Mouse (Mus musculus): Measurements from ENCODE around the gene Opa3.
A peak's percentile ranks its signal among the peaks of the same experiment; 100 is the strongest.
"Not testable (repeated sequence)": the region's sequence is repeated elsewhere in the genome, so short reads cannot be mapped to it uniquely, and the experiment has no call there.

The Opa3 gene

DNA sequence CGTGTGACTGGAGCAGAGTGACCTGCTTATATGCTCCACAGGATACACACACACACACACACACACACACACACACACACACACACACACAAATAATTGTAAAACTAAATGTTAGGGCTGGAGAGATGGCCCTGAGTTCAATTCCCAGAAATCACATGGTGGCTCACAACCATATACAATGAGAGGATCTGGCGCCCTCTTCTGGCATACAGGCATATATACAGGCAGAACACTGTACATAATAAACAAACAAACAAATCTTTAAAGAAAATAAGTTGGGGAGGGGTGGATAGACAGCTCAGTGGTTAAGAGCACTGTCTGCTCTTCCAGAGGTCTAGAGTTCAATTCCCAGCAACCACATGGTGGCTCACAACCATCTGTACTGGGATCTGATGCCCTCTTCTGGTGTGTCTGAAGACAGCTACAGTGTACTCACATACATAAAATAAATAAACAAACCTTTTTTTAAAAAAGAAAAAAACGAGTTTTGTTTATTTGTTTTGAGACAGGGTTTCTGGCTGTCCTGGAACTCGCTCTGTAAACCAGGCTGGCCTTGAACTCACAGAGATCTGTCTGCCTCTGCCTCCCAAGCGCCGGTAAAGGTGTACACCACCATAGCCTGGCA, 53.7 kb downstream of the Opa3 start:
- not testable (repeated sequence) for DNase-seq (ENCODE audit: low spot score in 2 of 2)

DNA sequence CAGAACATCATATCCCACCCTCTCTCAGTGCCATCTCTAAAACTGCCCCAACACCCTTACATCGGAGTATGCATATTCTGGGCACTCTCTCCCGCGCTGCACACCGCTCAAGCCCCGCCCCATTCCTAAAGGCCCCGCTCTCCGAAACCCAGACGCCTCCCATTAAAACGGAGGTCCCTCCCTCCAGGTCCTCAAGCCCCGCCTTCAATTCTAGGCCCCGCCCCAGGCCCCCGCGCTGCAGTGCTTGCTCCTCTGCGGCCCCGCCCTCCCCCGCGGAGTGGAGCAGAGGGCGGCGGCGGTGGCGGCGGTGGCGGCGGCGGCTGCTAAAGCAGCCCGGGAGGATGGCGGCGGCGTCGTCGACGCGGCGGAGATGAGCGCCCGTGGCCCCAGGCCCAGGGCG, 54.3 kb downstream of the Opa3 start, which contains the start of gene Rtn2:
Gene Rtn2, plus strand, starts transcription at position 240 of the 400 bp plus-strand sequence.
- peak; percentile 75 to 87 for DNase-seq (ENCODE audit: low spot score in 2 of 2)

DNA sequence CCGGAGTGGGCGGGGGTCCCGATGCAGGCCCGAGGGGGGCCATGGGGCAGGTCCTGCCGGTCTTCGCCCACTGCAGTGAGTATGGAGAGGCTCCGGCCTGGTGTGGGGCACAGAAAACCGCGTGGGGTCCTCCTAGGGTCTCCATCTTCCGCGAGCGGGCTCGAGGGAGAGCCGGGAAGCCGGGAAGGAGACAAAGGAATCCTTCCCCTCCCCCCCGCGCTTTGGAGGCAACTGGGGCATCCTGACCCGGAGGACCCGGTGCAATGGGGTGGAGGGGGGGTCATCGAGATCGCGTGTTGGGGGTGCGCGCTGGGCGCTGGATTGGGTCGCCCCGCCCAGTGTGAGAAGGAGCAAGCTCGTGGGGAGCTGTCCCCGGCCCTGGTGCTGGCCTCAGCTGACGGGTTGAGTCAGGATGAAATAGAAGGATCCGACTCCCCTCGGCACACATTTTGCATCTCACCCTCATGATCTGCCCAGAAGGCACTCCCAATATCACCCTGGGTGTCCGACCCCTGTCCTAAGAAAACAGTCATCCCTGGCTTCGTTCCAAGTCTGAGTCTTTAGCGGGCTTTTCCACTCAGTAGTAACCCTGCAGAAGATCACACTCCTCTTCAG, 54.8 kb downstream of the Opa3 start:
- DNase-seq (ENCODE audit: low spot score in 2 of 2), result peak; percentile 61 to 66

DNA sequence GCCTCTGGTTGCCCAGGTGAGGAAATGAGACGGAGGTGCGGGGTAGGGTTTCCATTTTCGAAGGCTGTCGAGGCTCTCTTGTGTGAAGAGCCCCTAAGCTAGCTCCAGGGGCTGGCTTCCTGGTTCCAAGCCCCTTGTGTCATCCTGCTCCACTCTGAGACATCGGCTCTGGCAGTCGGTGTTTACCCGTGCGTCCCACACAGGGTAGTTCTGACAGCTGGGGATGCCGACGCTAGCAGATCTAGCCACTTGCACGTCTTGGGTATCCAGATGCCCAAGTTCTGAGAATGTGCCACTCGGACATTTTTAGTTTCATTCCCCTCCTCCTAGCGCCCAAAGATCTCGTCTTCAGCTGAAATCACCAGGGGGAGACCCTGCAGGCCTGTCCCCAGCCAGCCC, 55.3 kb downstream of the Opa3 start:
- DNase-seq (ENCODE audit: low spot score in 2 of 2), result peak in 1 of 2 experiments; percentile 33

DNA sequence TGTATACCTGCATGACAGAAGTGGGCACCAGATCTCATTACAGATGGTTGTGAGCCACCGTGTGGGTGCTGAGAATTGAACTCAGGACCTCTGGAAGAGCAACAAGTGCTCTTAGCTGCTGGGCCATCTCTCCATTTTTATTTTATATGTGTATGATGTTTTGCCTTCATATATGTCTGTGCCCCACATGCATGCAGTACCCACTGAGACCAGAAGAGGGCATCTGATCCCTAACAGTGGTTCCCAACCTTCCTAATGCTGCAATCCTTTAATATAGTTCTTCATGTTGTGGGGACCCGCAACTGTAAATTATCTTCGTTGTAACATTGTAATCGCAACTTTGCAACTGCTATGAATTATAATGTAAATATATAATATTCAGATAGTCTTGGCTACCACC, 56.6 kb downstream of the Opa3 start:
- DNase-seq (ENCODE audit: low spot score in 2 of 2), result peak in 1 of 2 experiments; percentile 62

DNA sequence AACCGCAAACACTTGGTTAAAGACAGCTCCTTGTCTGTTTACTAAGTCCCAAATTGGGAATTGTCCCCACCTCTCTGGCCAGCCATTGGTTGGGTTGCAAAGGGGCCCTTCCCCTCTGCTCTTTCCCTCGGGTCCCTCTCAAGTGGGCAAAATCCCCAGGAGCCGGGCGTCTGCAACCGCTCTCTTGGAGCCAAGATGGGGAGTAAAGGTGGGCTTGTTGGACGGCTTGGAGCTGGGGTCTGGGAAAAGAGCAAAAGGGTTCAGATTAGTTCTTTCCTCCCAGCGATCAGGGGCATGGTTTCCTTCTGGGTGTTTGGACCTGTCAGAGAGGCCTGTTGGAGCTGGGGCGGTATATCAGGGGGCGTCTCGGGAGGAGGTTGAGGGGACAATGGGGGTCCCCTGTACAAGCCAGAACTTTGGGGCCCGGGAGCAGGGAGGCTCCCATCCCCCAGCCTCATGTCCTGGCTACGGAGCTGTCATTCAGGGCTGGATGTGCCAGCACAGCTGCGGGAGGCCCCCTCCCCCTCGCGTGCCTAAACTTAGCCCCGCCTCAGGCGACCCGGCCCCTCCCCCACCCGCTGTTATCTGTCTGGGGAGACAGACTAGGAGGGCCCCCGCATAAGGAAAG, 62.9 kb downstream of the Opa3 start:
- DNase-seq (ENCODE audit: low spot score in 2 of 2), result no peak

DNA sequence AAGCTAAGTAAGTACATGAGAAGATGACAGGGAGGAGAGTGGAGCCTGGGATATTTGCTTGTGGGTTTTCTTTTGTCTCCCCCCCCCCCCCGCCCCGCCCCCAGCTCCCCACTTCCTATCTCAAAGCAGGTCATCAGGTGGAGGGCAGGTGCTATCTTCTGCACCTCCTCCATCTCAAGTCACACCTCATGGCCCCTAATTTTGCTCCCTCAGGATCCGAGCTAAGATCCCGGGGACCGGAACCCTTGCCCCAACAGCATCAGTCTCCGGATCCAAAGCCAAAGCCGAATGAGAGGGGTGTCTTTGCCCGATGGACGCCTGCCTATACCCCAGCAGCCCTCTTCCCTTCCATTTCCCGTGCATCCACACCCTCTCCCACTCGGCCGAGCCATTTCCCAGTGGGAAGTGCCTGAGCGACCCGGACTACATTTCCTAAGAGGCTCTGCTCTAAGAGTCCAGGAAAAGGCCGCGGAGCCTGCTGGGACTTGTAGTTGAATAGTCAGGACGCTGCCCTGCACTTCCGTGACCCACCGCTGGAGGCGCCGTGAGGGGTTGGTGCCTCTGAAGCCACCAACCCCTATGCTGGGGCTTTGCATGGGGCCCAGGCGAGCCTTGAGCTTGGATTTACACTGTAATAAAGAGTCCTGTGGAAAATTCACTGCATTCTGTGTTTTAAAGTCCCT, 67.5 kb downstream of the Opa3 start:
- peak; percentile 88 to 92 for DNase-seq (ENCODE audit: low spot score in 2 of 2)

DNA sequence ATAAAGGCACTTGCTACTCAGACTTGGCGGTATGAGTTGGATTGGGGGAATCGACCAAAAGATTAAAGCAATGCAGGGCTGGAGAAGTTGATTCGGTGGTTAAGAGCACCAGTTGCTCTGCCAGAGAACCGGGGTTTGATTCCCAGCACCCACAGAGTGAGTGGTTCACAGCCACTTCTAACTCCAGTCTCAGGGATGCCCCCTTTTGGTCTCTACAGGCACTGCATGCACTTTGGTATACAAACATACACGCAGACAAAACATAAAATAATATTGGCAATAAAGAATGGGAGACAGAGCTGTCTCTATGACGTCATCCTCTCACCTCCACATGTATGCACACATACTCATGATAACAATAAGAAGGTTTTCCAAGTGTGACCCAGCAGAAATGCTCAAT, 68.9 kb downstream of the Opa3 start:
- DNase-seq (ENCODE audit: low spot score in 2 of 2), result no peak

DNA sequence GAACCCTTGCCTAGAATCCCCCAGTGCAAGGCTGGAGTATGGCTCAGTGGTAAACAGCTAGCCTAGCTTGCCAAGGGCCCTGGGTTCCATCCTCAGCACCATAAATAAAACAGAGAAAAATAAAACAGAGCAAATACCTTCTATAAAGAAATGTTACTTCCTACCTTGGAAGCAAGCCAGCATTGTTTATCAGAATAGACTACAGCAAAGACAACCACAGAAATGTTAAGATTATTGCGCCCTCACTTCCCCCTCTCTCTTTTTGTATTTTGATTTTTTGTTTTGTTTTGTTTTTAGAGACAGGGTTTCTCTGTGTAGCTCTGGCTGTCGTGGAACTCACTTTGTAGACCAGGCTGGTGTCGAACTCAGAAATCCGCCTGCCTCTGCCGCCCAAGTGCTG, 69.7 kb downstream of the Opa3 start:
- no peak for DNase-seq (ENCODE audit: low spot score in 2 of 2)

DNA sequence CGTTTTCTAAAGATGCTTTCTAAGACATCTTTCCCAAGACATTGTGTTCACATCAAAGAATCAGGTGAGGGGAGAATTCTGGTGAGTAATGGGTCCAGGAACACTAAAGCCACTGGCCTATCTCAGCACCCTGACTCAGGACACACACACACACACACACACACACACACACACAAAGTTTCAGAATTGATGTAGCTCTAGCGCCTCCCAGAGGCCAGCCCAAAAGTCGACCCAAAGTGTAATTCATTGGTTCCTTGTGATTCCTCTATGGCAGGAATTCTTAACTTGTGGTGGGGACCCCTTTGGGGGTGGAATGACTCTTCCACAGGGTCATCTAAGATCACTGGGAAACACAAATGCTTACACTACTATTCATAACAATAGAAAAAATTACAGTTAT, 71.1 kb downstream of the Opa3 start:
- no peak for DNase-seq (ENCODE audit: low spot score in 2 of 2)

DNA sequence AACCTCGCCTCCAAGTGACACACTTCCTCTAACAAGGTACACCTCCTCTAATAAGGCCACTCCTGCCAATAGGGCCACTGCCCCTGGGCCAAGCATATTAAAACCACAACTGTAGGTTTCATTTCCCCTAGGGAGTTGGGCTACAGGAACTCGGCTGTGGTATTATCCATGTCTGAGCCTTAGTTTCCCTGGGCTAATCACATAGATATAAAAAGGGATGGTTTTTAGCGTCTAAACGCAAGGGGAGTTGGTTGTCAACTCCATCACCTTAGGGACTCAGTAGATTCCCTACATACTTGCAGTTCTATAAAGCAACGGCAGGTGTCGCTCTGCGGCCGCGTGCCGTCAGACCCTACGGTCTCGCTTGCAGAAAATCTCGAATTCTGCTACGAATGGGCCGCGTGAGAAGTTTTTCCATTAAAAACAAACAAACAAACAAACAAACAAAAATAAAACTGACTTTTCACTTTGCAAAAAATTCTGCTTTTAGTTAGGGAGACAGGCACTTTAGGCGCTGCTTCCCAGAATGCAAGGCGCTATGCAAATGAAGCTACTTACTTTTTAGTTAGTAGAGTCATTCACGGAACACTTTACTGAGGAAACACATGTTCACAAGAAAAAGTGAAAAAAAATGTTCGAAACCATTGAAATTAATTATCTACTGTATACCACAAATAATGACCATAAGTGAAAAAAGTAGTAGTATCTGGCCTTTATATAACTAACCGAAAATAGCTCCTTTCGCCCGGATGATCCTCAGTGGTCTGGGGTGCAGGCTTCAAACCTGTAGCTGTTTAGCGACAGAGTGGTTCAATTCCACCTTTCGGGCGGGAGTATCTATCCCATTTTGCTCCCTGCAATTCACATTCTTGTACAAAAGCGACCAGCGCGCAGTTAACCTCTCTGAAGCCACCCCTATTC, 72.6 kb downstream of the Opa3 start:
- DNase-seq (ENCODE audit: low spot score in 2 of 2), result peak in 1 of 2 experiments; percentile 77

DNA sequence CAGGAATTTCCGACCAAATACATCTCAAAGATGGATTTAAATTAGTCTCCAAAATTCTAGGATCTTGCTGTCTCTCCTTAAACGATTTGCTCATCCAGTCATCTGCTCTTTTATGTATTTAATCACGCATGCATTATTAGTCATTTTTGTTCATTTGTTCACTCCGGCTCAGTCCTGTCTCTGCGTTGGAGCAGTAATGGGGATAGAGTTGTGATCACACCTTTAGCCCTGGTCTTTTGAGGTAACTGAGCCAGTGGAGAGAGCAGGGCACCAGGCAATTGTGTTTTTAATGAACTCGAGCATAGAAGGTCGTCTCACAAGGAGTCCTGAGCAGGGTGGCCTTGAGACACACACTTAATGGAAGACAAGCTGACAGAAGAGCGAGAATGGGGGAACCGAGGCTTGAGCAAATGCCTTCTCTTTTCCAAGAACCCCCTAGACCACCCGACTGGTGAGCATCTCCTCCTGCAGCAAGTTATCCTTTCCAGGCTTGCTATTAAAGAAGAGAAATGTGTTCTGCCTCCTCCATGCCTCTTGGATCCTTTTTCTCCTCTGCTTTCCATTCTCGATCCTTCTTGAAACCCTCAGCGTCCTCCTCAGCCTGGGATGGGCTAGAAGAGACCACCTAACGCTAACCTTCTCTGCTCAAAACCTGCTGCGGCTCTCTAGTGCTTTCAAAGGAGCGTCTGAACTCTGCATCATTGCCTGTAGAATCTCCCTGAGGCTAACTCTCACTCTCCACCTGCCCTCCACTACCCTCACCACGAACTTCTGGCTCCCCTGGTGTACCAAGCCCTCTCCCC, 73.5 kb downstream of the Opa3 start:
- DNase-seq (ENCODE audit: low spot score in 2 of 2), result no peak

DNA sequence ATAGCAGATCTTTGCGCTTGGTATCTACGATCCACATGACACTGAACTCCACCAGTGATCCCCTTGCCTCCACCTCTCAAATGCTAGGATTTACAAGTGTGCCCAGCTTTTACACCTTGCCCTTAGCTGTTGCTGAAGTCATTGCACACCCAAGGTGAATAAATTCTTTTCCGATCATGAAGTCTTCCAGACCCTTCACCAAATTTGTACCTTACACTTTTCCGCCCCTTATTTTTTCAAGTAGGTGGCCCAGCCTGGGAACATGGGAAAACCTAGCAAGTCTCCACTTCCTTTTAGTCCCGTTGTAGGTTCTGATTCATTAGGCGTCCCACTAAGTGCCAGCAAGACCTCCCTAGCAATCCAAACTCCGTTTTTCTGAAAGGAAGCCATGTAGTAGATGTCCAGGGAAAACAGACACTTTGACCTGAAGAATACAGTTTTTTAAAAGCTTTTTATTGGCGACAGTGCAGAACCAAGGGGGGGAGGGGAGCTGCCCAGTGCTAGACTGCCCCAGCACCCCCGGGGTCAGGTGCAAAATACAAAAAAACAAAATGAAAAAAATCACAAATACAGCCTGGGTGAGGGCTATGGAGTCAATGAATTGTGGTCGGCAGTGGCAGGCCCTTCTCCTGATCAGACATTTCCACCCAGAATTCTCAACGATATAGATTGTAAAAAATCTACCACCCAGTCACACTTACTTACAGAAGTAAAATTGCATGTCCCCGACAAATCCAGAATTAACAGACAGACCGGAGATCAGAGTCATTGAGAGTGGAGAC, 74.3 kb downstream of the Opa3 start:
- no peak for DNase-seq (ENCODE audit: low spot score in 2 of 2)

DNA sequence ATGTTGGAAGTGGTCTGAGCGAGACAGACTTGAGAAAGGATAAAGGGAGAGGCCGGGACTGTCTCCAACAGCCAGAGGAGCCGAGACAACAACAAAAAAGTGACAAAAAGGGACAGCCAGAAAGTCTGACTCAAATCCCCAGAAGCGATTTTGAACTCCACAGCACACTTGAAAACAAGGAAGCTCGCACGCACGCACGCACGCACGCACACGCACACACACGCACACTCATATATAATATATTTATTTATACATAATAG, 74.8 kb downstream of the Opa3 start:
- DNase-seq (ENCODE audit: low spot score in 2 of 2), result no peak

DNA sequence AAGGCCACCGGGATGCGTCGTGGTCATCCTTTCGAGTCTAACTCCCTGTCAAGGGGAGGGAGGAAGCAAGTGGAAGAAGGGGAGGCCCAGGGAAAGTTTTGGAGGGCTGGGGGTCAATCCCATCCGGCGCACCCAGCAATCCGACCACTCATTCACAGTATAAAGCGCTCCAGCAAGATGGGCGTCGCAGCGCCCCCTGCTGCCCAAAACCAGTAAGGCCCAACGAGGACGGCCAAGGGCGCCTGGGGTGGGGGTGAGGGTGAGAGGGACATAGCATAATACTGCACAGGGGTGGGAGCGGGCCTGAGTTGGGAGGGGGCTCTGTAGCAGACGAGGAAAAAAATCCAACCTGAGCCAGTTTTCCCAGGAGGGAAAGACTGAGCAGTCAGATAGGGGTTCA, 75.6 kb downstream of the Opa3 start:
- DNase-seq (ENCODE audit: low spot score in 2 of 2), result no peak

DNA sequence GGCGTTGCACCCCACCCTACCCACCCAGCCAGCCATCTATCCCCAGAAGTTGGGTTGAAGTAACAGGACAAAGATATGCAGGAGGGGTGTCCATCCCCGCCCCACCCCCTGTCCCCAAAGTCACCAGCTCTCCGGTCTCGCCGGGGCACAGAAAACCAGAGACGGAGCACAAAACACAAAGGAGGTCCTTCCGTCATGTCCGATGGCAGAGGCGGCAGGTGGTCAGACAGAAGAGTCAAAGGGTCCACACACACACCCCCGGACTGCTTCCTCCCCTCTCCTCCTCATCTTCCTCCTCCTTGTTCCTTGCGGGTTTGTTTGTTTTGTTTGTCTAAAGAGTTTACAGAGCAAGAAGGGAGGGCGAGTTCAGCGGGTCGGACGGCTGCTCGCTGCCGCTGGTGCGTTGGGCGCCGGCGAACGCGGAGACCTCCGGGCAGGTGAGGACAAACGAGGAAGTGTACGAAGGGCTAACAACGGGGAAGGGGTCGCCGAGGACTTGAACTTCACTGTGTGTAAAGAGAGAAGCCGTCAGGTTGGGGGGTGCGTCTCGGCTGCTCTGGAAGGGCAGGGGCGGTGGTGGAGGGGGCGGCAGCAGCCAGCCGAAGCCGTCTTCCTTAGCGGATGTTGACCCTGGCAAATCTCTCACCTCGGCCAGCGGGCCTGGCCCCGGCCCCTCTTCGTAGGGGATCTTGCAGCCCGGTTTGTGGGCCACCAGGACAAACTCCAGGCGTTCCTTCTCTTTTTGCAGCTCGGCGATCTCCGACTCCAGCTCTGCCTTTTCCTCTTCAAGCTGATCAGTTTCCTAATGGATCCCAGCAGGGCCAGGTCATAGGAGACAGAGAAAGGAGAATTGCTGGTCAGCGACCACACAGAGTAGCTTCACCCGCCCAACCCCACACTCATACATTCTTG, 76.6 kb downstream of the Opa3 start:
- DNase-seq (ENCODE audit: low spot score in 2 of 2), result no peak

DNA sequence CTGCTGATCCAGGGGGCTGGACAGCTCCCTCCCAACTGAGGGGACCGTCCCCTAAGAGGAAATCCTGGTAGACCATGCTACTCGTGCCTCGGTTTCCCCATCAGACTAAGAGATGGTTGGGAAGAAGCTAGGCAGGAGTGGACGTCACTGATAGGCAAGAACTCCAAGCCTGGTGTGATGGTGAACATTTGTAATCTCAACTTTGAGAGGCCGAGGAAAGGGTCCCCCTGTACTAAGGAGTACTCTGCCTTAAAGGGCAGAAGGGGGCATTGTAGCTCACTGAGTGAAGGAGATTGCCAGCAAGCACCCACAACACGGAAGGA, 77.2 kb downstream of the Opa3 start:
- no peak for DNase-seq (ENCODE audit: low spot score in 2 of 2)

Measured in frontal cortex, postnatal 10 days (tissue).